Mouse (Mus musculus) lung, postnatal 0 days (tissue): ENCODE measurements around the gene Foxr2.

Source experiments
- CTCF ChIP-seq: IDR thresholded peaks from 2 replicates; pipeline ENCODE4 v1.5.1; 2016; ENCODE audit warnings: antibody characterized with exemption, mild to moderate bottlenecking
- EP300 ChIP-seq: IDR thresholded peaks from 2 replicates; pipeline ENCODE4 v1.6.1; 2016; ENCODE audit warnings: antibody characterized with exemption, mild to moderate bottlenecking, control low read depth

DNA sequence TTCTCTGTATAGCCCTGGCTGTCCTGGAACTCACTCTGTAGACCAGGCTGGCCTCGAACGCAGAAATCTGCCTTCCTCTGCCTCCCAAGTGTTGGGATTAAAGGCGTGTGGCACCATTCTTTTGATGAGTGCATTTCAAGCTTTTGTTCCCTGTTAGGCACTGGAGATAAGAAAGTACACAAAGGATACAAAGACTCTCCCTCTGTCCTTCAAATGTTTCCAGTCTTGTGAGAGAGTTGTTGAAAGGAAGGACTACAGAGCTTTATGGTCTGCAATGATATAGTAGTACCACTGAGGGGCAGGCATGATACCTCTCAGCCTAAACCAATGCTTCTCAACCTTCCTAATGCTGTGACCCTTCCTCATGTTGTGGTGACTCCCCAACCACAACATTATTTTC lies 24.1 kb downstream of the Foxr2 start:
- TF ChIP-seq CTCF (no peak), EP300 (no peak)
